Mouse (Mus musculus) hindbrain, postnatal 0 days (tissue): ENCODE measurements around the gene Ckap2. TPM values are rescaled to one million over a fixed set of nuclear protein-coding genes. Genes with fewer than 3 reads are reported as not detected.
A peak's percentile ranks its signal among the peaks of the same experiment; 100 is the strongest.
"Not testable (repeated sequence)": the region's sequence is repeated elsewhere in the genome, so short reads cannot be mapped to it uniquely, and the experiment has no call there.

Source experiments
- ATAC-seq: fragments of 200-750 bp; cut with Nextera tagmentation; 2 replicates; pipeline ENCODE4 v1.8.0; 2017; ENCODE audit warnings: mild to moderate bottlenecking, moderate TSS enrichment, moderate library complexity
- DNase-seq: peaks from one replicate; pipeline ENCODE4 v3.0.0-alpha.2; 2015; ENCODE audit warnings: low spot score
- H3K27ac ChIP-seq: fragments of 300-500 bp; sonication (generic); 2 replicates; pipeline ENCODE4 v1.5.1; 2014; ENCODE audit warnings: mild to moderate bottlenecking
- H3K27me3 ChIP-seq: fragments of 300-500 bp; sonication (generic); 2 replicates; pipeline ENCODE4 v1.6.1; 2014; ENCODE audit warnings: low read length, mixed read lengths; ENCODE audit not compliant: insufficient read depth
- H3K36me3 ChIP-seq: fragments of 300-500 bp; sonication (generic); 2 replicates; pipeline ENCODE4 v1.6.1; 2014; ENCODE audit warnings: low read length, mixed read lengths; ENCODE audit not compliant: insufficient read depth
- H3K4me1 ChIP-seq: fragments of 300-500 bp; sonication (generic); 2 replicates; pipeline ENCODE4 v1.6.1; 2014; ENCODE audit warnings: antibody characterized with exemption, low read length, mixed read lengths; ENCODE audit not compliant: insufficient read depth
- H3K4me2 ChIP-seq: fragments of 300-500 bp; sonication (generic); 2 replicates; pipeline ENCODE4 v1.6.1; 2014; ENCODE audit warnings: low read depth, mild to moderate bottlenecking, low read length, moderate library complexity, mixed read lengths
- H3K4me3 ChIP-seq: fragments of 300-500 bp; sonication (generic); 2 replicates; pipeline ENCODE4 v1.5.1; 2014; ENCODE audit warnings: low read length
- H3K9ac ChIP-seq: fragments of 300-500 bp; sonication (generic); replicated peaks from 2 replicates; pipeline ENCODE4 v1.6.1; 2014; ENCODE audit warnings: mild to moderate bottlenecking, low read length, moderate library complexity, mixed read lengths
- H3K9me3 ChIP-seq: fragments of 300-500 bp; sonication (generic); 2 replicates; pipeline ENCODE4 v1.6.1; 2016; ENCODE audit warnings: low read length, mixed read lengths
- CTCF ChIP-seq: IDR thresholded peaks from 2 replicates; pipeline ENCODE4 v1.5.1; 2016; ENCODE audit warnings: antibody characterized with exemption, control low read depth, low read depth
- WGBS: fragments of 180-500 bp; shearing (Covaris S2); extraction: QIAGEN DNeasy Blood & Tissue Kit; methylation state at CpG from one replicate; pipeline ENCODE4 v1.1.7; 2014; 5-methylcytosine and 5-hydroxymethylcytosine counted together
- polyA plus RNA-seq: library from polyadenylated mRNA; unstranded; fragments of >200 nt; fragmentation: Nextera tagmentation; extraction: Ambion mirVana; gene quantifications from 2 replicates; pipeline ENCODE4 v1.2.1, GENCODE M21; 2015
- total RNA-seq: library from RNA; depleted of rRNA; stranded (reverse); fragments of >200 nt; gene quantifications from 2 replicates; pipeline ENCODE4 v1.2.3, GENCODE M21; 2014; rRNA removed

Ckap2 gene
- total and polyA plus RNA-seq, 2 experiments from 2014 or later = 11.4 to 12.5 TPM

DNA sequence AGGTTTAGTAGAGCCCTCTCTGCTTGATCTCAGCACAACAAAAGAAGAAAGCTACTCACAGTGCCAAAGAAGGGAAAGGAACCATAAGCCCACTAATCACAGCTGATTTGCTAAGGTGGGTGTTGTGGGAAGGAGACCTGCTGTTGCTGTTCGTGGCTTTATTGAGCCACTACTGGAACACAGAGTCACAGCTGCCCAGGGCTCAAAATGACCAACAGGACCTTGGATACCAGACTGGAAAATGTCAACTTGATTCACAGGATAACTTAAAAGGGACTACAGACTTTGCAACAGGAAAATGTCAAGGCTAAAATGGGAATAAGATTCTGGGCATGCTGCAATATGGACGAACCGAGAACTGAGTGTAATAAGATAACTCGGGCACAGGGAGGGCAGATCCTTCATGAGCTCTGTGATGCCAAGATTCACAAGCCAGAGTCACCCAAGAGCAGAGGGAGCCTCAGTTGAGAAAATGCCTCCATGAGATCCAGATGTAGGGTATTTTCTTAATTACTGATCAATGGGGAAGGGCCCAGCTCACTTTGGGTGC is 43.7 kb downstream of the Ckap2 start:
- H3K36me3 ChIP-seq = no peaks in the 10 kb centered on the region
- H3K27ac ChIP-seq = no peak overlapping the region
- H3K4me2 ChIP-seq = no peak overlapping the region
- ATAC-seq (no peak), DNase-seq (no peak)
- 92% methylated on average over 4 of the region's 4 CpGs for WGBS
- no peaks in the 10 kb centered on the region for H3K4me1 ChIP-seq
- no peak overlapping the region for H3K4me3 ChIP-seq
- no peaks in the 10 kb centered on the region for H3K27me3 ChIP-seq
- H3K9ac ChIP-seq = no peak overlapping the region
- no peaks in the 10 kb centered on the region for H3K9me3 ChIP-seq
- no peak for TF ChIP-seq CTCF

- not testable (repeated sequence) for H3K9me3 ChIP-seq, H3K9ac ChIP-seq, H3K4me1 ChIP-seq, H3K27ac ChIP-seq, H3K4me3 ChIP-seq, H3K36me3 ChIP-seq, H3K4me2 ChIP-seq, H3K27me3 ChIP-seq, DNase-seq
- 76% methylated on average over 9 of the region's 9 CpGs for WGBS
- peak; percentile 62 for ATAC-seq
These were observed 49.2 kb downstream of the Ckap2 start for GRCm38 (mm10) chr8:22136462-22136861.

GRCm38 (mm10) chr8:22134750-22135135 is 50.9 kb downstream of the Ckap2 start:
- Histone ChIP-seq H3K4me2 (no peak overlapping the region), H3K9me3 (no peaks in the 10 kb centered on the region), H3K9ac (no peak overlapping the region), H3K27me3 (no peaks in the 10 kb centered on the region), H3K36me3 (peaks cover 6% of the 10 kb centered on the region), H3K27ac (no peak overlapping the region), H3K4me1 (no peaks in the 10 kb centered on the region), H3K4me3 (no peak overlapping the region)
- no peak for TF ChIP-seq CTCF
- ATAC-seq = no peak
- DNase-seq = no peak
- 84% methylated on average over 5 of the region's 5 CpGs for whole genome bisulfite sequencing

GRCm38 (mm10) chr8:22134078-22134749 is 51.4 kb downstream of the Ckap2 start:
- Histone ChIP-seq H3K27me3 (no peaks in the 10 kb centered on the region), H3K9ac (no peak overlapping the region)
- WGBS = 94% methylated on average over 7 of the region's 7 CpGs

DNA sequence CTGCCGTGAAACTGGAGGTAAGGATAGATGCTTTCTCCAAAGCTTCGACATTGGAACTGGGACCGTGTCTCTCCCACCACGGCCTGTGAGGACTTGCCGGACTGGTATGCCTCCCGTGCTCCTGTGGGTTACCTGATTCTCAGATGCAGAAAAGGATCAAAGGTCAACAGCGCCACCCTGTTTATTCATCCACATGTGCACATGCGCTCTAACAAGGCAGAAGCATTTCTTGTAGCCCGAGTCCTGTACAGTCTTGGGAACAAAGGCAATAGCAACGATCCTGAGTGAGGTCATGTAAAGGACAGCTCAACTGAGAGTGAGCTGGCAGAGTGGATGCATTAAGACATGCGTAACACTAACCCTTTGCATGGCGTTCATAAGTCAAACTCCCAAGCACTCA is 53.6 kb downstream of the Ckap2 start:
- ATAC-seq (no peak), DNase-seq (no peak)
- Histone ChIP-seq H3K9ac (no peak overlapping the region), H3K9me3 (no peaks in the 10 kb centered on the region), H3K27ac (no peak overlapping the region), H3K4me2 (no peak overlapping the region), H3K27me3 (no peaks in the 10 kb centered on the region), H3K4me1 (no peaks in the 10 kb centered on the region), H3K36me3 (peaks cover 6% of the 10 kb centered on the region), H3K4me3 (no peak overlapping the region)
- no peak for TF ChIP-seq CTCF
- WGBS = 90% methylated on average over 12 of the region's 12 CpGs

More at GRCm38 (mm10) chr8:22134078-22134749, 51.4 kb downstream of the Ckap2 start:
- H3K4me1 ChIP-seq = no peaks in the 10 kb centered on the region
- no peak for DNase-seq
- ATAC-seq = 0 out of 2 replicates have a peak, but pooled peaks have one; percentile 21
- no peak overlapping the region for H3K4me2 ChIP-seq
- H3K4me3 ChIP-seq = no peak overlapping the region
- H3K27ac ChIP-seq = no peak overlapping the region
- no peaks in the 10 kb centered on the region for H3K9me3 ChIP-seq
- no peak for TF ChIP-seq CTCF
- H3K36me3 ChIP-seq = peaks cover 6% of the 10 kb centered on the region

DNA sequence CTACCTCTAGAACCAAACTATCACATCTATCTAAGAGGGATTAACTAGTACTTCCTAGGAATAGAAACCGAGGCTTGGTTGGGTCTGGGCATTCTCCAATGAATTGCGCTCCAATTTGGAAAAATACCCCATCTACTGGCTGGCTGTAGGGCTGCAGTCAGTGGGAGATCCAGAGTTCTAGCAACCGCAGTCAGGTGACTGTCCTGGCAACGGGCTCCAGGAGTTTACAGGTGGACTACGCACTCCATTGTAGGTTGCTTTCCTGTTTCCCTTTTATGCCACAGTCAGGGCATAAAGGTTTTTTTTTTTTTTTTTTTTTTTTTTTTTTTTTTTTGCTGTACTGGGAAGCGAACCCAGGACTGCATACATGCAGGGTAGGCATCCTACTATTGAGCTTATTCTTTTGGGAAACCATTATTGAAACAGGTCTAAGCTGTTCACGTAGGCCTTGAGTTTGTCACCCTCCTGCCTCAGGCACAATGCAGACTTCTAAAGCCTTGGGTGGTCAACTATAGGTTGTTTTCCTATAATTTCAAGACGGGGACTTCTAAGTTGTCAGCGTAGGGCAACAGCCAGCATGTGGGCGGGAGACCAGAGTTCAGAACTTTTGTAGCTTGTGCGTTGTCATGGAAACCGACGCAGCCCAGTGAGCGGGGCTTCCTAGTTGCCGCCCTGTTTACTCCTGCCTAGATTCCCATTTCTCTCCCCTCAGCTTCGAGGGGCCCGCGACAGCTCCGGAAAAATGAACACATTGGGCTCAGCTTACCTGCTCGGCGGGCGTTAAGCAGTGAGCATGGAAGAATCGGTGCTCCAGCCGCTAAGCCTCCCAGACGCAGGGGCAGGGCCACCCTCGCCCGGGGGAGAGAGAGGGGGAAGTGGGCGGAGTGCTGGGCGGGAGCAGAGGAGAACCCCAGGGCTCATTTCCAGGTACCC is 61.1 kb downstream of the Ckap2 start, which contains the start of gene Nek5:
Gene Nek5, minus strand, starts transcription at position 834 of the 933 bp plus-strand sequence.
- Histone ChIP-seq H3K4me1 (peaks cover 6% of the 10 kb centered on the region; the same call in 1 of the 2 replicates), H3K27ac (no peak within 1 kb of the TSS; the same call in 1 of the 2 replicates), H3K9ac (peak within 1 kb of the TSS; percentile 30), H3K4me2 (peak within 1 kb of the TSS; percentile 73), H3K27me3 (no peaks in the 10 kb centered on the region), H3K9me3 (no peaks in the 10 kb centered on the region), H3K36me3 (no peaks in the 10 kb centered on the region), H3K4me3 (peak within 1 kb of the TSS; percentile 37)
- peak; percentile 67 for TF ChIP-seq CTCF
- 1% methylated on average over 29 of the region's 29 CpGs for WGBS
- peak; percentile 77 for ATAC-seq
- peak; percentile 70 for DNase-seq

Other genes starting within 250 kb of the Ckap2 start
- gene Defb35, start 247.5 kb downstream of the Ckap2 start, total RNA-seq = not detected in 2 replicates
- not detected in 2 replicates for gene Defb35, start 247.5 kb downstream of the Ckap2 start, polyA plus RNA-seq
- gene Defb13, start 239.1 kb downstream of the Ckap2 start, total RNA-seq = not detected in 2 replicates
- gene Defb13, start 239.1 kb downstream of the Ckap2 start, polyA plus RNA-seq = not detected in 2 replicates
- not detected in 2 replicates for gene Fam90a1a, start 227.1 kb downstream of the Ckap2 start, total RNA-seq
- gene Fam90a1a, start 227.1 kb downstream of the Ckap2 start, polyA plus RNA-seq = not detected in 2 replicates
- not detected in 2 replicates for gene Ccdc70, start 216.0 kb downstream of the Ckap2 start, total RNA-seq
- gene Ccdc70, start 216.0 kb downstream of the Ckap2 start, polyA plus RNA-seq = not detected in 2 replicates
- gene Atp7b, start 125.5 kb downstream of the Ckap2 start, total RNA-seq = 6.3 and 8.4 TPM in 2 replicates
- 2.4 and 2.6 TPM in 2 replicates for gene Atp7b, start 125.5 kb downstream of the Ckap2 start, polyA plus RNA-seq
- gene Alg11, start 125.1 kb downstream of the Ckap2 start, total RNA-seq = 36.2 and 36.6 TPM in 2 replicates
- gene Alg11, start 125.1 kb downstream of the Ckap2 start, polyA plus RNA-seq = 29.2 and 36.1 TPM in 2 replicates
- gene Nek5, start 60.8 kb downstream of the Ckap2 start, total RNA-seq = 1.5 and 1.8 TPM in 2 replicates
- 1.6 and 1.8 TPM in 2 replicates for gene Nek5, start 60.8 kb downstream of the Ckap2 start, polyA plus RNA-seq
- 1.5 and 3.2 TPM in 2 replicates for gene Nek3, start 19.4 kb downstream of the Ckap2 start, total RNA-seq
- gene Nek3, start 19.4 kb downstream of the Ckap2 start, polyA plus RNA-seq = 6.9 and 7.1 TPM in 2 replicates
- gene Vps36, start 7.0 kb upstream of the Ckap2 start, total RNA-seq = 26.7 and 29.9 TPM in 2 replicates
- gene Vps36, start 7.0 kb upstream of the Ckap2 start, polyA plus RNA-seq = 39.0 and 40.3 TPM in 2 replicates
- gene Thsd1, start 41.5 kb upstream of the Ckap2 start, total RNA-seq = 7.1 and 8.5 TPM in 2 replicates
- gene Thsd1, start 41.5 kb upstream of the Ckap2 start, polyA plus RNA-seq = 5.0 and 5.4 TPM in 2 replicates
- gene Tpte, start 97.6 kb upstream of the Ckap2 start, total RNA-seq = not detected in 2 replicates
- 0.06 TPM in 1 of 2 replicates, not detected in the other for gene Tpte, start 97.6 kb upstream of the Ckap2 start, polyA plus RNA-seq
- gene Slc25a15, start 212.8 kb upstream of the Ckap2 start, total RNA-seq = 8.5 and 9.3 TPM in 2 replicates
- 9.3 and 9.9 TPM in 2 replicates for gene Slc25a15, start 212.8 kb upstream of the Ckap2 start, polyA plus RNA-seq
- 14.3 and 18.4 TPM in 2 replicates for gene Mrps31, start 225.5 kb upstream of the Ckap2 start, total RNA-seq
- 31.9 and 33.9 TPM in 2 replicates for gene Mrps31, start 225.5 kb upstream of the Ckap2 start, polyA plus RNA-seq